Mouse (Mus musculus): Measurements from ENCODE around the gene Nat8f5.
"Not testable (repeated sequence)": the region's sequence is repeated elsewhere in the genome, so short reads cannot be mapped to it uniquely, and the experiment has no call there.

Gene Nat8f5

GRCm38 (mm10) chr6:85835104-85835503 lies 14.3 kb upstream of the Nat8f5 start:
- DNase-seq: not testable (repeated sequence)

DNA sequence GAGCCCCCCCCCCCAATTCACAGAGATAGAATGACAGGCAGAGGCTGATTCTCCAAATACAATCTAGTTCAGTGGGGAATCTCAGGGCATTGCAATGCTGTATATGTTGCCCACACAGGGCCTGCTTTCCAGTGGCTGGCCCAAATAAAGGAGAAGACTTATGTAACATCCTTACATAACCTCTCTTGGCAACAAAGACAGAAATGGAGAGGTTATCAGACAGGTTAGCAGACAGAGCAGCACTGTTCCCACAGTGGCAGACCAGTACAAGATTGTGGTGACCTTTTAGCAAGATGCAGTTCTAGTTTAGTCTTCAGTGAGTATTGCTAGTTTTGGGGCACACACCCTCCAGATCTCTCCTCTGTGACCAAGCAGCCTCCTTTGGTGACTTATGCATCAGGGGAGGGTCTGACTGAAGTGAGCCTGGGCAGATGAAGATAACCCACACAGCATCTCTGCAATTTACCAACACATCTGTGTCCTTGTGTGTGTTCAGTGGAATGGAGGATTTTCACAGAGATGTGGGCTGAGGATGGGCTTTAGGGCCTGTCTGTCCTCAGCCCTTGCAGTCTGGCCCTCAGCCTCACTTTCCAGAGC lies 13.8 kb upstream of the Nat8f5 start:
- not testable (repeated sequence) for DNase-seq

DNA sequence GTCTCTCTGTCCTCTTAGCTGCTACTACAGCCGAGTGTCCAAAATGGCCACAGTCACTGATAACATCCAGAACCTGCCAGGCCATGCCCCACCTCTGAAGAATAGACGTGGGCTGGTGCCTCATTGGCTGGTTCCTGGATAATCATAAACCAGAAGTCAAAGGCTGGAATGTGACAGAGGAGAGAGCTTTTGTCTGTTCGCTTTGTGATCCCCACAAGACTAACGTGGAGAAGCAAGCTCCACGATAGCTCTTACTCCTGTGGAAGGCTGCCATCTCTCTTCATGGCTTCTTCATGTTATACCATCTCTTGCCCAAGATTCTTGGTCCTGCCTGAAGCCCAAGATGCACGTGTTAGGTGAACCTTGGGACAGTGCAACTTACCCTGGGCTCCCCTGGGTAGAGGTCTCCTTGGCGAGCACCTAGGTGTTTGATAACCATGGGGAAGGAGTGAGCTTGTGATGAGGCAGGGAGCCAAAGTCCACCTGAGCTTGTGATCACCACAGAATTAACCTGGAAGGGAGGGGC lies 11.1 kb upstream of the Nat8f5 start, which contains the start of gene Nat8:
TSS of gene Nat8 (minus strand) at position 287 of the 526 bp plus-strand sequence.
- no peak for DNase-seq

- no peak for DNase-seq
These were observed 8.7 kb upstream of the Nat8f5 start for GRCm38 (mm10) chr6:85829462-85829861.

- DNase-seq: no peak
These were observed 5.1 kb upstream of the Nat8f5 start for GRCm38 (mm10) chr6:85825886-85826285.

- no peak for DNase-seq
These were observed 2.8 kb upstream of the Nat8f5 start for GRCm38 (mm10) chr6:85823382-85824090.

DNA sequence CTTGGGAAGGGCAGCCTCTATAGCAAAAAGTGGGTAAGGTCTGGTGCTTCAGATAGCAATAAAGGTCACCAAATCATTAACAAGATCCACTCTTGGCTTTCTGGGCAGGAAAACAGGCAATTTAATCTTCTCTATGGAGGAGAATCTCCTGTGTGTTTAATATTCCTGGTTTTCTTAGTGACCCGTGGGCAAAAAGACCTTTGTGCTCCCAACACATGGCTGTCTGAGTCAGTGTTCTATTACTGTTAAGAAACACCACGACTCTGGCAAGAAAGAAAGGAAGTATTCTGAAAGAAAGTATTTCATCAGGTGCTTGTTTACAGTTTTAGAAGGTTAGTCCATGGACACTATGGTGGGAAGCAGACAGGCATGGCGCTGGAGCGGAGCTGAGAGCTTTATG lies 1.5 kb upstream of the Nat8f5 start:
- DNase-seq: no peak

GRCm38 (mm10) chr6:85818338-85818737 lies 2.4 kb downstream of the Nat8f5 start:
- DNase-seq: no peak

DNA sequence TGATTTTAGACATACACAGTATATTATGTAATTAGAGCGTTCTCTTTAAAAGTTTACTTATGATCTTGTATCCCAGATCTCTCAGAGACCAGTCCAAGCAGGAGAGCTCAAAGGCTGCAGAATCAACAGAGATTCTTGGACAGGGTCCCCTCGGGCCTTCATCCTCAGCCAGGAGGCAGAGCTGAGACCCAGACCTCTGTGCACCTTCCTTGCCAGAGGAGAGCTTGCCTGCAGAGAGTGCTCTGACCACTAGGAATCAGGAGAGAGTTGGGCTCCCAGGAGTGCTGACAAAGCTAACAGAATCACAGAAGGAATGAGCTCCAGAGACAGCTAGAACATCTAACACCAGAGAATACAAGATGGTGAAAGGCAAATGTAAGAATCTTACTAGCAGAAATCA lies 7.4 kb downstream of the Nat8f5 start:
- no peak for DNase-seq

- not testable (repeated sequence) for DNase-seq
These were observed 9.7 kb downstream of the Nat8f5 start for GRCm38 (mm10) chr6:85810942-85811537.

DNA sequence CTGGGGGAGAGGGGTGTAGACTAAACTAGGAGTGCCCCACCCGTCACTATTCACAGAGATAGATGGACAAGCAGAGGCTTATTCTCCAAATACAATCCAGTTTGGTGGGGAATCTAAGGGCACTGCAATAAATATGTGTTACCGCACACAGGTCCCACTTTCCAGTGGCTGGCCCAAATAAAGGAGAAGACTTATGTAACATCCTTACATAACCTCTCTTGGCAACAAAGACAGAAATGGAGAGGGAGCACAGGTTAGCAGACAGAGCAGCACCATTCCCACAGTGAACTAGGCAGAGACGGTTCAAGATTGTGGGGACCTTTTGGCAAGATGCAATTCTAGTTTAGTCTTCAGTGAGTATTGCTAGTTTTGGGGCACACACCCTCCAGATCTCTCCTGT lies 10.3 kb downstream of the Nat8f5 start:
- DNase-seq: not testable (repeated sequence)

- DNase-seq: not testable (repeated sequence)
These were observed 11.0 kb downstream of the Nat8f5 start for GRCm38 (mm10) chr6:85809784-85810183.

DNA sequence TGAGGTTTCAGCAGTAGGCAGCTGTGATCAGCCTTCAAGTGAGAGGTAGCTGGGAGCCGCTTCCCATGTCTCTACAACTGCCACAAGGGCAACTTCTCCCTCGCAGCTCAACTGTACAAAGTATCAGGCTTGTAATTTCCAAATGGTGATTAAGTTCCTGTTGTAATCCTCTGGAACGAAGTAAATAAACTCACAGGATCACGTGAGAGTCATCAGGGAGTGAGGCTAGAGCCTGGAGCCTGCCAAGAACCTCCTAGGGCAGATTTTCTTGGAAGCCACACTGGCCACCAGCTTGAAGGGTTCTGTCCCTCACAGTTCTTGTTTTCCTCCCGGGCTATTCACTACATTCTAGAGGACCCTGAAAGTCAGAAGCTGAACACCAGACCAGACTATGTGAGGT lies 17.6 kb downstream of the Nat8f5 start:
- not testable (repeated sequence) for DNase-seq

Measured in thymus, postnatal 4 days (tissue).